Mouse (Mus musculus): Measurements from ENCODE around the gene Gla. TPM values are rescaled to one million over a fixed set of nuclear protein-coding genes. Genes with fewer than 3 reads are reported as not detected.
"Not testable (repeated sequence)": the region's sequence is repeated elsewhere in the genome, so short reads cannot be mapped to it uniquely, and the experiment has no call there.

The Gla gene
- polyA plus RNA-seq, 1 experiment from 2014 or later = 5.0 TPM

GRCm38 (mm10) chrX:134541955-134542308, 59.0 kb downstream of the Gla start:
- ATAC-seq (ENCODE audit: low FRiP score, low read depth) = no peak
- Histone ChIP-seq H3K36me3 (no peaks in the 10 kb centered on the region), H3K4me1 (replicated peaks) (no peaks in the 10 kb centered on the region), H3K27ac (replicated peaks) (peak overlapping the region; percentile 73), H3K27me3 (no peaks in the 10 kb centered on the region), H3K9ac (peak overlapping the region; percentile 49; the same call in 1 of the 2 replicates), H3K9me3 (no peaks in the 10 kb centered on the region), H3K4me2 (peak overlapping the region; percentile 71), H3K4me3 (peak overlapping the region; percentile 53)
- WGBS = 25% methylated on average over 6 of the region's 6 CpGs

GRCm38 (mm10) chrX:134541145-134541954, 59.6 kb downstream of the Gla start, which contains the start of gene Timm8a1:
Timm8a1 (minus strand) TSS chrX:134541865.
- 19% methylated on average over 44 of the region's 61 CpGs for WGBS
- ATAC-seq (ENCODE audit: low FRiP score, low read depth) = peak; percentile 94
- no peaks in the 10 kb centered on the region for H3K9me3 ChIP-seq
- peak within 1 kb of the TSS; percentile 73 for H3K27ac ChIP-seq (replicated peaks)
- H3K4me2 ChIP-seq = peak within 1 kb of the TSS; percentile 71
- no peaks in the 10 kb centered on the region for H3K27me3 ChIP-seq
- H3K36me3 ChIP-seq = no peaks in the 10 kb centered on the region
- H3K9ac ChIP-seq = peak within 1 kb of the TSS; percentile 49
- H3K4me1 ChIP-seq (replicated peaks) = no peaks in the 10 kb centered on the region
- H3K4me3 ChIP-seq = peak within 1 kb of the TSS; percentile 53

- peak overlapping the region; percentile 71 for H3K4me2 ChIP-seq
- 29% methylated on average over 12 of the region's 12 CpGs for WGBS
- H3K36me3 ChIP-seq = no peaks in the 10 kb centered on the region
- H3K27ac ChIP-seq (replicated peaks) = no peak overlapping the region
- ATAC-seq (ENCODE audit: low FRiP score, low read depth) = peak; percentile 5; the same call in 1 of the 2 replicates
- no peaks in the 10 kb centered on the region for H3K9me3 ChIP-seq
- H3K9ac ChIP-seq = peak overlapping the region; percentile 42
- H3K4me1 ChIP-seq (replicated peaks) = no peaks in the 10 kb centered on the region
- peak overlapping the region; percentile 53 for H3K4me3 ChIP-seq
- no peaks in the 10 kb centered on the region for H3K27me3 ChIP-seq
Measured at GRCm38 (mm10) chrX:134540414-134541135, 60.4 kb downstream of the Gla start.

GRCm38 (mm10) chrX:134539795-134540194, 61.1 kb downstream of the Gla start:
- not testable (repeated sequence) for H3K9ac ChIP-seq; H3K9me3 ChIP-seq; H3K27ac ChIP-seq (replicated peaks); H3K4me1 ChIP-seq (replicated peaks); H3K4me3 ChIP-seq; H3K27me3 ChIP-seq; H3K36me3 ChIP-seq; H3K4me2 ChIP-seq; ATAC-seq (ENCODE audit: low FRiP score, low read depth)
- WGBS = 92% methylated on average over 10 of the region's 10 CpGs

Other genes with a start within 250 kb of the Gla start
- 16.8 and 19.6 TPM in 2 replicates for gene Drp2, start 196.6 kb downstream of the Gla start, polyA plus RNA-seq (2015; fragmentation: Nextera tagmentation; extraction: Ambion mirVana)
- gene Taf7l, start 124.6 kb downstream of the Gla start, polyA plus RNA-seq (2015; fragmentation: Nextera tagmentation; extraction: Ambion mirVana) = 0.10 TPM in 1 of 2 replicates, not detected in the other
- gene Timm8a1, start 59.3 kb downstream of the Gla start, polyA plus RNA-seq (2015; fragmentation: Nextera tagmentation; extraction: Ambion mirVana) = 44.1 and 47.7 TPM in 2 replicates
- gene Btk, start 17.6 kb downstream of the Gla start, polyA plus RNA-seq (2015; fragmentation: Nextera tagmentation; extraction: Ambion mirVana) = 0.47 and 0.51 TPM in 2 replicates
- 159 and 198 TPM in 2 replicates for gene Rpl36a, start 15.5 kb downstream of the Gla start, polyA plus RNA-seq (2015; fragmentation: Nextera tagmentation; extraction: Ambion mirVana)
- gene Hnrnph2, start 54 bp upstream of the Gla start, polyA plus RNA-seq (2015; fragmentation: Nextera tagmentation; extraction: Ambion mirVana) = 139 and 141 TPM in 2 replicates
- gene Armcx4, start 85.4 kb upstream of the Gla start, polyA plus RNA-seq (2015; fragmentation: Nextera tagmentation; extraction: Ambion mirVana) = 5.2 and 5.3 TPM in 2 replicates
- gene Armcx1, start 116.8 kb upstream of the Gla start, polyA plus RNA-seq (2015; fragmentation: Nextera tagmentation; extraction: Ambion mirVana) = 89.9 and 98.5 TPM in 2 replicates
- gene Armcx6, start 150.3 kb upstream of the Gla start, polyA plus RNA-seq (2015; fragmentation: Nextera tagmentation; extraction: Ambion mirVana) = 45.8 and 49.2 TPM in 2 replicates
- gene Armcx3, start 155.5 kb upstream of the Gla start, polyA plus RNA-seq (2015; fragmentation: Nextera tagmentation; extraction: Ambion mirVana) = 86.5 and 87.7 TPM in 2 replicates
- gene Armcx2, start 208.1 kb upstream of the Gla start, polyA plus RNA-seq (2015; fragmentation: Nextera tagmentation; extraction: Ambion mirVana) = 82.4 and 85.5 TPM in 2 replicates